Mouse (Mus musculus) right cerebral cortex, postnatal 25 days (tissue): ENCODE measurements around the gene Rufy1.
A peak's percentile ranks its signal among the peaks of the same experiment; 100 is the strongest.
"Not testable (repeated sequence)": the region's sequence is repeated elsewhere in the genome, so short reads cannot be mapped to it uniquely, and the experiment has no call there.

Source experiments
- DNase-seq: peaks from one replicate; pipeline ENCODE4 v3.0.0; 2022

Gene Rufy1

GRCm38 (mm10) chr11:50430277-50431133 is at the start of gene Rufy1:
Rufy1 (minus strand) TSS chr11:50431125.
- peak; percentile 85 for DNase-seq

- DNase-seq, result no peak
Observed at GRCm38 (mm10) chr11:50478072-50478471, 47.1 kb upstream of the Rufy1 start.

GRCm38 (mm10) chr11:50477486-50478070 is 46.7 kb upstream of the Rufy1 start:
- no peak for DNase-seq

GRCm38 (mm10) chr11:50476971-50477370 is 46.0 kb upstream of the Rufy1 start:
- DNase-seq, result no peak

GRCm38 (mm10) chr11:50473933-50474332 is 43.0 kb upstream of the Rufy1 start:
- no peak for DNase-seq

- no peak for DNase-seq
Observed at GRCm38 (mm10) chr11:50472161-50472939, 41.4 kb upstream of the Rufy1 start.

GRCm38 (mm10) chr11:50461481-50461880 is 30.6 kb upstream of the Rufy1 start:
- DNase-seq, result no peak

- no peak for DNase-seq
Observed at GRCm38 (mm10) chr11:50459250-50459649, 28.3 kb upstream of the Rufy1 start.

GRCm38 (mm10) chr11:50457111-50457911 is 26.4 kb upstream of the Rufy1 start:
- peak; percentile 41 for DNase-seq

GRCm38 (mm10) chr11:50456455-50456854 is 25.5 kb upstream of the Rufy1 start:
- no peak for DNase-seq

GRCm38 (mm10) chr11:50454934-50455333 is 24.0 kb upstream of the Rufy1 start:
- no peak for DNase-seq

- no peak for DNase-seq
Observed at GRCm38 (mm10) chr11:50450236-50450635, 19.3 kb upstream of the Rufy1 start.

GRCm38 (mm10) chr11:50448163-50448562 is 17.2 kb upstream of the Rufy1 start:
- not testable (repeated sequence) for DNase-seq

- no peak for DNase-seq
Observed at GRCm38 (mm10) chr11:50443259-50444065, 12.5 kb upstream of the Rufy1 start.

- DNase-seq, result peak; percentile 80
Observed at GRCm38 (mm10) chr11:50441637-50442036, 10.7 kb upstream of the Rufy1 start.

GRCm38 (mm10) chr11:50440691-50441090 is 9.8 kb upstream of the Rufy1 start:
- no peak for DNase-seq

GRCm38 (mm10) chr11:50439857-50440256 is 8.9 kb upstream of the Rufy1 start:
- no peak for DNase-seq

- DNase-seq, result no peak
Observed at GRCm38 (mm10) chr11:50432896-50433295, 2.0 kb upstream of the Rufy1 start.

- no peak for DNase-seq
Observed at GRCm38 (mm10) chr11:50432069-50432440, 1.1 kb upstream of the Rufy1 start.

GRCm38 (mm10) chr11:50431134-50432068 is 476 bp upstream of the Rufy1 start:
- no peak for DNase-seq

- no peak for DNase-seq
Observed at GRCm38 (mm10) chr11:50426056-50426455, 4.9 kb downstream of the Rufy1 start.
